ENCODE assay signal across 20 mouse cellular contexts in the genomic region with DNA sequence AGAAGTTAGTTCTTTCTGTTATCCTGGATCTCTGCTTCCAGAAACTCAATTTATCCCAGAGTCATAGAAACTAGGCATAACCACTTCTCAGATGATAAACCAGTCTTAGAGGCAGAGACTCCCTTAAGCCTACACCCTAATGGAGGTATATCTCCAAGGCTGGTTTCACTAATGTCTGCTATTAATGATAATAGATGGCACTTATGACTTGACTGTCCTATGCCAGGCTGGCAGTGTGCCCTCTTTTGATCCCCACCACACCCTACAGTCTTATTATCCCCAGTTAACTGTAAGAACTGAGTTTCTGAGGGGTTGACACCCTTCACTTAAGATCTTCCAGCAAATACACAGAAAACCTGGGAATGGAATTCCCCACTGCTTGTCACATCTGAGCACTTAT. TPM values are rescaled to one million over a fixed set of nuclear protein-coding genes. Genes with fewer than 3 reads are reported as not detected.
DNase-seq lines count a peak whose midpoint lies in the region; ATAC-seq lines count a peak whose summit lies in the region.
"Had no signal": no experiment of that assay in that cellular context is flagged by ENCODE, and none has a peak within 500 bp of the region (broad histone marks: within the 10 kb centered on the region; RNA-seq: fewer than 3 reads in every experiment).

No protein-coding gene starts in this region.

- H3K36me3 ChIP-seq in hindbrain, embryonic 12.5 days: no peaks in the 10 kb centered on the region
- no peaks in the 10 kb centered on the region for H3K36me3 ChIP-seq in hindbrain, embryonic 13.5 days
- H3K36me3 ChIP-seq: embryonic facial prominence, embryonic 15.5 days; heart, embryonic 13.5 days; hindbrain, embryonic 15.5 days had no signal

- peak overlapping the region; percentile 48; the same call in 1 of the 2 replicates for H3K27ac ChIP-seq in hindbrain, embryonic 12.5 days
- no peak overlapping the region for H3K27ac ChIP-seq in hindbrain, embryonic 13.5 days
- H3K27ac ChIP-seq: embryonic facial prominence, embryonic 15.5 days; forebrain, embryonic 13.5 days; heart, adult 2 months had no signal

- H3K27me3 ChIP-seq in hindbrain, embryonic 12.5 days: no peaks in the 10 kb centered on the region
- no peaks in the 10 kb centered on the region for H3K27me3 ChIP-seq in hindbrain, embryonic 13.5 days
- H3K27me3 ChIP-seq: CH12.LX; embryonic facial prominence, embryonic 15.5 days; forebrain, embryonic 13.5 days; hindbrain, embryonic 15.5 days had no signal

- H3K9me3 ChIP-seq in hindbrain, embryonic 12.5 days (replicated peaks): no peaks in the 10 kb centered on the region
- H3K9me3 ChIP-seq in hindbrain, embryonic 13.5 days: no peaks in the 10 kb centered on the region
- H3K9me3 ChIP-seq: embryonic facial prominence, embryonic 15.5 days; forebrain, embryonic 13.5 days; heart, embryonic 13.5 days; hindbrain, embryonic 15.5 days had no signal

- ATAC-seq in hindbrain, embryonic 12.5 days (ENCODE audit: low FRiP score): no peak
- no peak for ATAC-seq in hindbrain, embryonic 13.5 days (ENCODE audit: low FRiP score)
- ATAC-seq in megakaryocyte-erythroid progenitor cell, adult 5-6 weeks (replicated peaks; ENCODE audit: low FRiP score, low TSS enrichment, poor library complexity, severe bottlenecking): peak; percentile 92
- ATAC-seq: inflammation-experienced regulatory T-cells, adult 6 months had no signal

- DNase-seq in spleen, adult 12 weeks (ENCODE audit: low spot score): peak; percentile 49
- DNase-seq in spleen, adult 18-20 months: no peak
- DNase-seq in adrenal gland, adult (ENCODE audit: inconsistent age in 2 of 2, low spot score in 1 of 2): no peak
- DNase-seq: adrenal gland, adult 8-10 months; adrenal gland, postnatal 36 days; cerebellum, adult 2 months; cerebellum, postnatal 10 days; forebrain, postnatal 0 days; gastrocnemius, postnatal 14 days; heart, adult 2 months; heart, postnatal 4 days had no signal

- peaks cover 9% of the 10 kb centered on the region for H3K4me1 ChIP-seq in hindbrain, embryonic 12.5 days
- H3K4me1 ChIP-seq in hindbrain, embryonic 13.5 days (replicated peaks): peaks cover 12% of the 10 kb centered on the region; the same call in 1 of the 2 replicates
- H3K4me1 ChIP-seq: embryonic facial prominence, embryonic 15.5 days; hindbrain, embryonic 15.5 days had no signal

- H3K4me2 ChIP-seq in hindbrain, embryonic 12.5 days (replicated peaks): no peak overlapping the region
- no peak overlapping the region for H3K4me2 ChIP-seq in hindbrain, embryonic 13.5 days
- H3K4me2 ChIP-seq: embryonic facial prominence, embryonic 15.5 days; forebrain, embryonic 13.5 days; hindbrain, embryonic 15.5 days had no signal

- H3K9ac ChIP-seq in hindbrain, embryonic 12.5 days: no peak overlapping the region
- H3K9ac ChIP-seq in hindbrain, embryonic 13.5 days: no peak overlapping the region
- H3K9ac ChIP-seq: embryonic facial prominence, embryonic 15.5 days; forebrain, embryonic 13.5 days; forebrain, postnatal 0 days; hindbrain, embryonic 15.5 days had no signal

- H3K4me3 ChIP-seq in hindbrain, embryonic 12.5 days: no peak overlapping the region
- H3K4me3 ChIP-seq in hindbrain, embryonic 13.5 days: no peak overlapping the region
- H3K4me3 ChIP-seq: embryonic facial prominence, embryonic 15.5 days; forebrain, embryonic 13.5 days; heart, adult 2 months; heart, embryonic 13.5 days; hindbrain, embryonic 15.5 days had no signal

RNA-seq across cellular contexts. Expression of a gene that starts 39.5 kb away (rescaled TPM):
- polyA plus RNA-seq in hindbrain, embryonic 12.5 days (2016; fragmentation: Nextera tagmentation; extraction: Ambion mirVana): 17.8 and 18.2 TPM in 2 replicates
- 15.4 and 15.5 TPM in 2 replicates for polyA plus RNA-seq in hindbrain, embryonic 13.5 days (2015; fragmentation: Nextera tagmentation; extraction: Ambion mirVana)
- 29.9 and 35.0 TPM in 2 replicates for total RNA-seq in megakaryocyte-erythroid progenitor cell, adult 5-6 weeks (2014; fragmentation: Nextera tagmentation)
- total RNA-seq in megakaryocyte-erythroid progenitor cell, adult 5-6 weeks (2017): 22.7 and 29.0 TPM in 2 replicates
